Mouse (Mus musculus) megakaryocyte, embryonic 14.5 days (primary cell): ENCODE measurements at regions not wholly inside any gene's neighbourhood (a gene's known extent, or its start where the extent isn't known, plus 50 kb on each side); places are given as distances from the start of the nearest gene placed in this dataset.

Experiments
- FLI1 ChIP-seq: IDR thresholded peaks from 2 replicates; pipeline ENCODE4 v1.6.1; 2012; ENCODE audit warnings: low read length, inconsistent platforms, mixed read lengths
- GATA1 ChIP-seq: IDR thresholded peaks from 3 replicates; pipeline ENCODE4 v1.6.1; 2012; ENCODE audit warnings: mixed read lengths, low read length, inconsistent platforms, borderline replicate concordance

GRCm38 (mm10) chr9:27729558-27729889 lies 61.1 kb upstream of the Opcml start:
- TF ChIP-seq GATA1 (no peak), FLI1 (no peak)
